Mouse (Mus musculus) spleen, adult 2 months (tissue): ENCODE measurements around the gene Xpo1.

ENCODE experiments used
- CTCF ChIP-seq: fragments of 200-500 bp; IDR thresholded peaks from 2 replicates; pipeline ENCODE4 v1.5.1; 2011; ENCODE audit warnings: mild to moderate bottlenecking, inconsistent platforms; ENCODE audit not compliant: insufficient read depth, insufficient read length, insufficient replicate concordance; ENCODE audit errors: extremely low read depth
- POLR2A ChIP-seq: fragments of 200-500 bp; IDR thresholded peaks from 2 replicates; pipeline ENCODE4 v1.6.1; 2011; ENCODE audit warnings: low read depth, low read length, inconsistent platforms

- no peak for TF ChIP-seq CTCF
- TF ChIP-seq POLR2A, result no peak
Measured at GRCm38 (mm10) chr11:23329413-23329812, 73.6 kb downstream of the Xpo1 start.
